Mouse (Mus musculus) right cerebral cortex, postnatal 10 days (tissue): ENCODE measurements around the gene Tubb3.
A peak's percentile ranks its signal among the peaks of the same experiment; 100 is the strongest.
"Not testable (repeated sequence)": the region's sequence is repeated elsewhere in the genome, so short reads cannot be mapped to it uniquely, and the experiment has no call there.

Source experiments
- DNase-seq, 2 experiments: peaks; one replicate each; pipeline ENCODE4 v3.0.0; 2021; ENCODE audit warnings: low spot score in 2 of 2

Tubb3 gene

GRCm38 (mm10) chr8:123412560-123413170 lies 1.4 kb downstream of the Tubb3 start:
- peak; percentile 89 to 93 for DNase-seq

- DNase-seq = peak in 1 of 2 experiments; percentile 43
Measured at GRCm38 (mm10) chr8:123414255-123414654, 3.0 kb downstream of the Tubb3 start.

GRCm38 (mm10) chr8:123414997-123415696 lies 3.9 kb downstream of the Tubb3 start:
- DNase-seq = peak in 1 of 2 experiments; percentile 38

GRCm38 (mm10) chr8:123415967-123416943 lies 5.0 kb downstream of the Tubb3 start:
- DNase-seq = peak in 1 of 2 experiments; percentile 65

GRCm38 (mm10) chr8:123416944-123417555 lies 5.8 kb downstream of the Tubb3 start:
- DNase-seq = peak in 1 of 2 experiments; percentile 44

- no peak for DNase-seq
Measured at GRCm38 (mm10) chr8:123419711-123420110, 8.5 kb downstream of the Tubb3 start.

GRCm38 (mm10) chr8:123420525-123421281 lies 9.5 kb downstream of the Tubb3 start:
- peak in 1 of 2 experiments; percentile 35 for DNase-seq

- DNase-seq = peak in 1 of 2 experiments; percentile 42
Measured at GRCm38 (mm10) chr8:123421325-123421724, 10.1 kb downstream of the Tubb3 start.

- peak; percentile 83 to 87 for DNase-seq
Measured at GRCm38 (mm10) chr8:123422056-123422780, 11.0 kb downstream of the Tubb3 start.

- no peak for DNase-seq
Measured at GRCm38 (mm10) chr8:123422781-123423159, 11.5 kb downstream of the Tubb3 start.

GRCm38 (mm10) chr8:123423441-123423840 lies 12.2 kb downstream of the Tubb3 start, which contains the start of gene Def8:
Def8 (plus strand) TSS chr8:123423527.
- DNase-seq = no peak

GRCm38 (mm10) chr8:123426511-123427509 lies 15.6 kb downstream of the Tubb3 start:
- no peak for DNase-seq

- no peak for DNase-seq
Measured at GRCm38 (mm10) chr8:123427639-123428275, 16.5 kb downstream of the Tubb3 start.

- no peak for DNase-seq
Measured at GRCm38 (mm10) chr8:123428343-123428893, 17.2 kb downstream of the Tubb3 start.

- no peak for DNase-seq
Measured at GRCm38 (mm10) chr8:123428939-123429721, 17.9 kb downstream of the Tubb3 start.

GRCm38 (mm10) chr8:123429722-123430013 lies 18.4 kb downstream of the Tubb3 start:
- not testable (repeated sequence) for DNase-seq

- not testable (repeated sequence) for DNase-seq
Measured at GRCm38 (mm10) chr8:123430936-123431335, 19.7 kb downstream of the Tubb3 start.
